Mouse (Mus musculus): Measurements from ENCODE around the gene Gnb1.

Gene Gnb1

DNA sequence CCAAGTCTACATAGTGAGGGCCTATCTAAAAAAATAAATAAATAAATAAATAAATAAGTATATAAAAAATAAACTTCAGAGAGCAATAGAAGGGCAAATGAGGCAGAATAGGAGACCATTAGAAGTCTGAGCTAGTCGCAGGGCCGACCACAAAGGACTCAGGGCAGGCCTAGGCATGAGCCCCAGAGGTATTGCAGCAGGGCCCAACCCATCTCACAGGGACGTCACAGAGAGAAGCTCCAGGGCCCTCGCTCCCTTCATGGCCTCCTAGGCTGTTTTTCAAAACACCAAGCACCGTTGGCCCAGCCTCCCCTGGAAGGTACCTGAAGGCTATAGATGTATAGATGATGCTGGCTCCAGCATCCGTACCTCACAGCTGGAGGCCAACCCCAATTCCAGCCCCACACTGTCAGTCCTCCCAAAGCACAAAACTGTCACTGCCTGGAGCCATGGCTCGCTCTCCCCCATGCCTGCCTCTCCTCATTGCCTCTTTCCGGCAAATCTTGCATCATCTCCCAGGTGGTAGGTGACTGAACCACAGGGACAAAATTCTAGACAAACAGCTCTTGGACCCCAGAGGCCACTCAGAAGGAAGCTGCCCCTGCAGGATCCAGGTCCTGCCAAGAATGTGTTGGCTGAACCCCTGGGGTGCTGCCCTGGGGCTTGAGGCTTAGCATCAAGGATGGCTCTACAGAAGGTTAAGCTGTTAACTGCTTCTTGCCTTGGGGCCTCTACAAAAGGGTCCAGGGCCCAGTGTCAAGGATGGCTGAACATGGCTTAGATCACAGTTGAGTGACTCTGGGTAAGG, 8.2 kb upstream of the Gnb1 start:
- intact Hi-C loops (cut with DNase I): loop anchor here (10.0 kb wide), 1 partner anchor 212 kb away; the partner anchor contains the start of gene Fndc10

DNA sequence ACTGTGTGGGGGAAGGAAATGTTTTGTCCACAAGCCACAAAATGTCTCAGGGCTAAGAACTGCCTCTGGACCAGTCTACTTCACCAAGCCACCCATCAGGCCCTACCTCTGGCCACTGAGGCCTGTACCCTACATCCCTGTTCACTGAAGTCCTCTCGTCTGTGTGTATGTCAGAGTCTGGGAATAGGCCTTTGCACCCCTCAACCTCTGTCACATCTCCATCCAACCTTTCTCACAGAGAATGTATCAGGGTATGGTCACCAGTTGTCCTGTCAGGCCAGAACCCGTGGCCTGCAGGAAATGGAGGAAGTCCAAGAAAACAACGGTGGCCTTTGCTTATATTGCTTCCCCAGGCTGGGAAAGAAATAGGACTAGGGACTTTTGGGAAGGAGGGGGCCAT, 5.6 kb upstream of the Gnb1 start:
- intact Hi-C loops (cut with DNase I): loop anchor here (10.0 kb wide), 1 partner anchor 209 kb away; the partner anchor contains the start of gene Fndc10

DNA sequence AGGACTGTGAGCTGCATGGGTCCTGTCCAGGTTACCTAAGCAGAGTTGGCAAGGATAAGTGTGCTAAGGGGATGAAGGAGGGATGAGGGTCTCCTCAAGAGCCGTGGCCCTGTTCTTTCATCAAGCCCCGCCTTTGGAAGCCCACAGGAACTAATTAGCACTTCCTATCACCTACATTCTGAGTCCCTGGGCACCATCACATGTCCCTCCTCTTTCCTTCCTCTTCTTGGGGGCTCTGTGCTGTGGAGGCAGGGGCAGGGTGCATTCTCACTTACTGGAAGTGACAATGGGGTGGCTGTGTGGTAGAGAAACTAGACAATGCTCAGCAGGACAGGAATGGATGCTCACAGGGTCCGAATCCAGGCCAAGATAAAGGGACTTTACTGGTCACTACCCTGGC, 3.4 kb upstream of the Gnb1 start:
- intact Hi-C loops (cut with DNase I): loop anchor here (10.0 kb wide), 1 partner anchor 207 kb away; the partner anchor contains the start of gene Fndc10

DNA sequence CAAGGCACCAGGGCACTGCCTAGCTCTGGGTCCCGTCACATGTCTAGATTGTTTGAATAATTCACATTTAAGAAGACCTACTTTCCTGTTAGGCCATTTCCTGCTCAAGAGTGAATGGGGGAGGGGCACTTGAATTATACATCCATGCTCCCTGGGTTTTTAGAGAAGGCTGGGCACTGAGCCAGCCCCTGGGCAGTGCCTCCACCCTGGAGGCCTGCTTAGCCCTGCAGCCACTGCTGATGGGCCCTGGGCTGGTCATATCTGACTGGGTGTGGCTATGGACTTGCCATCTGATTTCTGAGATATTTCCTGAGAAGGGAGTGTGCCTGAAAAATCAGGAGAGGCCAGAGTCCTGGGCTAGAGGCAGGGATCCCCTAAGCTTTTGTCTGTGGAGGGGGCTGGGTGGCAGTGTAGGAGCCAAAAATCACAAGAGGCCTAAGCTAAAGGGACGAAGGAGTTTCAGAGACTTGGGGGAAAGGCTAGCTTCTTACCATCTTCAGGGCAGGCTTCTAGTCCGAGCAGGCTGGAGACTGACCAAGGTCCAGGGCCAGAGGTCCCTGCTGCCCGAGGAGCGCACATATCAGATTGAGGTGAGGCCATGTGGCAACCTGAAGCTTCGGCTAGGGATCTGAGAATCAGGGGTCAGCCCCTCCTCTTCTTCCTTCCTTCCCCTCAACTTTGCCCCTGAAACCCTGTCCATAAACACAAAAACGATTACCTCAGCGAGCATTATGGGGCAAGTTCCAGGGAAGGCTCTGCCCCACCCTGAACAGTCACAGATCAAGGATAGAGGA, 2.7 kb upstream of the Gnb1 start:
- intact Hi-C loops (cut with DNase I): loop anchor here (10.0 kb wide), 1 partner anchor 206 kb away; the partner anchor contains the start of gene Fndc10

DNA sequence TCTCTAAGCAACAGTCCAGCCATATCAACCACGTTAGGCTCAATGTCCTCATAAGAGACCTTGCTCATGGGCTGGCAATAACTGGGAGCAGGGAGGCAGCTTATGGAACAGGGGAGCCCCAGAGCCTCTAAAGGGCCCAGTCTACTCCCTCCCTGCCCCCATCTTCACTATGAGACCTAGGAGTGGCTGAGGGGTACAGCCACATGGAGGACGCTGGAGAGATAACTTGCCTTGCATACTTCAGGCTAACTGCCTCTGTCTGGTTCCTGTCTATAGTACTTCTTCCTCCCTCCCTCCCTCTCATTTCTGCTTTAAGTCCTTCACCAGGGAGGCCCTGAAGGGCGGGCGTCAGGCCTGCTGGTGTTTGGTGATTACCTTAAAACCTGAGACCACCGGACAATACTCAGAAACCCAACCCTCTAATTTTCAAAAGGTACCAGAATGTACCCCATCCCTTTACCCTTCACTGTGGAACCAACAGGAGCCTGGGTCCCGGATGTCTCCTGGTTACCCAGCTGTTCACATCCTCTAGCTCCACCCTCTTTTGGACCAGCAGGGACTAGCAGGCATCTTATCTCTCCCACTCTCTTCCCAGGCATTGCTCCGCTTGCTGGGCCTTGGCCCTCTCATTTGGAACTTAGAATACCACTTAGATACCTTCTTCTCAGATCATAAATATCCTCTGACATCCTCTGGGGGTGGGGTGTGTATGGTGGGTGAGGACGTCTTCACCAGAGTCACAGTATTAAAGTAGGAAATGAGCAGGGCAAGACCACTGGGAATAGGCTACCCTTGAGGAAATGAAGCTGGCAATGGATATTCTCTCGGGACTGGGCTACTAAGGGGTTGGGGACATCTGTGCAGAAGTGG, 1.8 kb upstream of the Gnb1 start:
- intact Hi-C loops (cut with DNase I): loop anchor here (10.0 kb wide), 1 partner anchor 205 kb away; the partner anchor contains the start of gene Fndc10

DNA sequence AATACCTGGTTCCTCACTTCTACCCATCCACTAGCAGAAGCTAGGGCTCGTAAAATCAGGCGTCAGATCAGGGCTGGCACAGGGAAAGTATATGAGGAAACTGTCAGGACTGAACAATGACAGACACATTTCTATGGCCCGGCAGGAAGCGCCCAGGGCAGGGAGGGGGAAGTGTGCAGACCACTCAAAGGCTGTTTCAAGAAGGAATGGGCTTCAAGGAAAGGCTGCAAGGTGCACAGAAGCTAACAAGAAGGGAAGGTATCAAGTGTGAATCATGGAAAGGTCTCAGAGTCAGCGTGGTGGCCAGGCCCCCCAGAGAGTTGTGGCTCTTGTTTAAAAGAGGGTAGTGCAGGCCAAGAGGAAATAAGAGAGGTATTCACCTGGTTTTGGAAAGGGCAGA, 705 bp upstream of the Gnb1 start:
- intact Hi-C loops (cut with DNase I): no loop called here

DNA sequence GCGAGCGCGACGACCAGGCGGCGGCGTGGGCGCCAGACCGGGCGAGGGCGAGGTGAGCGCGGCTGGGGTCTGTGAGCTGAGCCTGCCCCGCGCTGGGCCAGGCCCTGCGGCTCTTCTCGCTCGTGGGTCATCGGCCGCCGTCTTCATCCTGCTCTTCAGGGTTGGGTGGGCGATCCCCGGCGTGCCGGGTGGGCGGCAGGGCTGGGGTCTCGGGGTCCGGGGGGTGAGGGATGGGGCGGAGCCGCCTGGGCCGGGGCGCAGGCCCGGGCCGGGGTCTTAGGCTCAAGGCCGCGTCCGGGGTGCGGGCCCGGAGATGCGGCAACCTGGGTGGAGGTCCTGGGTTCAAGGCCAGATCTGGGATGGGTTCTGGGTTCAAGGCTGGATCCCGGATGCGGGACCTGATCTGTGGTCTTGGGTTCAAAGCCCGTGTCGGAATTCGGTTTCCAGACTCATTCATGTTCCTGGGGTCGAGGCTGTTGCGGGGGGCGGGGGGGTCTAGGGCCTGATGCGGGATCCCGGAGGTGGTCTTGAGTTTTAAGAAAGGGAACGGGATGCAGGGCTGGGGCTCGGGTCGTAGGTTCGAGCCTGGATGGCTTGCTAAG, 469 bp downstream of the Gnb1 start:
- intact Hi-C loops (cut with DNase I): no loop called here

DNA sequence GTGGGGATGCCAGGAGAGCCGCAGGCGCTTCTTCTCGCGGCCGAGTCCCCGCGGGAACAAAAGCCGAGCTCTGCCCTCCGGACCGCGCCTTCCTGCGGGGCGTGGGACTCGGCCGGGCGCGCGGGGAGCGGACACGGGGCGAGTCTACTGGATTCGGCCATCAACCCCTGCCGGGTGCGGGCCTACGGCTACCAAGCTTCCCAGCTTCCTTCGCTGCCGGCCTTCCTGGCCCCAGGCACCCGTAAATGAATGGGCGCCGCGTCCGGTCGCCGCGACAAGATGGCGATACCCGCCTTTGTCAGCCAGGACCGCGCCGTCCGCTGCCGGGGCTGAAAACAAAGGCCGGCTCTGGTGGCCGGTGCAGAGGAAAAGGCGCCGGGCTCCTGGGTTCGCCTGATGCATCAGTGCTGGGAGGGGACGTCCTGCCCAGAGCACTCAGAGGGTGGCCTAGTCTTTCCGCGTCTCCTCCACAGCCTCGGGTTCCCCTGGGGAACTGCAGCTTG, 1.0 kb downstream of the Gnb1 start:
- intact Hi-C loops (cut with DNase I): no loop called here

DNA sequence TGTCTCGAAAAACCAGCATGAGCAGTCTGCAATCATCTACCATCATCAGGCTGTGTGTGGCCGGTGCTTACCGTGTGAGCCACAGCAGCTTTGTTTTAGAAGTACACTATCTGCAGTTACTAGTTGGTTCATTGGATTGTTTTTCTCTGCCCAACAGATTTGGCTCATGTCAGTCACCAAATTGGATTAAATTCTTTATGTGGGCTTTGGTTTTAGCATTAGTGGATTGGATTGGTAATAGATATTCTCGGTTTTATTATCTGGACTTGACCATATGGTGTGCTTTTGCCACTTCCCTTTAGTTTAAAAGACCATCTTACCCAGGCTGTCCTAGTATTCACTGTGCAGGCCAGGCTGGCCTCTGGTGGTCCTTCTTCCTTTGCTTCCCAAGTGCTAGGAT, 3.7 kb downstream of the Gnb1 start:
- intact Hi-C loops (cut with DNase I): loop anchor here (5.0 kb wide), 1 partner anchor 52 kb away; no protein-coding TSS in a partner anchor

DNA sequence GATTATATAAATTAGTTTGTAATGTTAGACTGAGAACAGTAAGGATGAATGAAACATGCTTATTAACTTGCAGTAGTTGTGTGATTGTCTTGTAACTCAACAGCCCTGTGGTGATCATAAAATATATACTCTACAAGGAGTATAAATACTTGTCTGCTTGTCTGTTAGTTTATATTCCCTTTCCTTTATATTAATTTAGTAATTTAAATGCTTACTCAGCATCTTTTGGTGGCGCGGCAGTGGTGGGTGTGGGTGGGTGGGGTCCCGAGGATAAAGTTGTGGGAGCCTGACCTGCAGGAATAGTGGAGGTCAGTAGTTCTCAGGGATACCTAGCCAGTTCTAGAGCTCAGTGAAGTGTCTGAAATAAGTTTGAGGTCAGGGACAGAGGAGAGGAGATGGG, 6.8 kb downstream of the Gnb1 start:
- intact Hi-C loops (cut with DNase I): loop anchor here (5.0 kb wide), 1 partner anchor 49 kb away; no protein-coding TSS in a partner anchor

DNA sequence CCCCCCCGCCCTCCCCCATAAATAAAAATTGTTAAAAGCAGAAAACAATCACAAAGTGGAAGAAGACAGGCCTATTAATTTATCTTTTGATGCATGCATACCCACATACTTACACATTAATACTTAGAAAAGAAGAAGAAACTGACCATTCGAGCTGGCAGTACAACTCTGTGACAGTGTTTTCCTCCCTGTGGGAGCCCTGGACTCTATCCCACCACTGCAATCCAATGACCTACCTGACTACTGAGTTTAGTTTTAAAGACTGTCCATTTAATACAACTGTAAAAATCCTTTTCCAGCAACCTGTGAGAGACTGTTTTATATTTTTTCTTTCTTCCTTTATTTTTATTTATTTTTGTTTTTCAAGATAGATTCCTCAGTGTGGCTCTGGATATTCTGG, 10.0 kb downstream of the Gnb1 start:
- intact Hi-C loops (cut with DNase I): no loop called here

DNA sequence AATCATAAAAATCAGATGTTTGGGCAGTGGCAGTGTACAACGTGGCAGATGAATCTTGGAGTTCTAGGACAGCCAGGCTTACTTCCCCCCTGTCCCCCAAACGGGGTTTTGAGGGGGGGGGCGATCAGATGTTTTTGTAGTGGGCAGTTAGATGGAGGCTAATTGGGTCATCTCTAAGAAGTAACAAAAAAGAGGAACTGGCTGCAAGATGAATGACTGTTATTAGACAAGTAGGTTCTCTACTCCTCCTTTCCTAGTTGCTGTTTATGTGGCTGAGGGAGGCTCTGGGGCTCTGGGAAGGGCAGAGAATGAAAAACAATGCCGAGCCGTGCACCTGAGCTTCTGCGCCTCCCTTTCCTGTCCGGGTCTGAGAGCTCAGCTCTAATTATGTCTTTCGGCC, 13.9 kb downstream of the Gnb1 start:
- intact Hi-C loops (cut with DNase I): no loop called here

DNA sequence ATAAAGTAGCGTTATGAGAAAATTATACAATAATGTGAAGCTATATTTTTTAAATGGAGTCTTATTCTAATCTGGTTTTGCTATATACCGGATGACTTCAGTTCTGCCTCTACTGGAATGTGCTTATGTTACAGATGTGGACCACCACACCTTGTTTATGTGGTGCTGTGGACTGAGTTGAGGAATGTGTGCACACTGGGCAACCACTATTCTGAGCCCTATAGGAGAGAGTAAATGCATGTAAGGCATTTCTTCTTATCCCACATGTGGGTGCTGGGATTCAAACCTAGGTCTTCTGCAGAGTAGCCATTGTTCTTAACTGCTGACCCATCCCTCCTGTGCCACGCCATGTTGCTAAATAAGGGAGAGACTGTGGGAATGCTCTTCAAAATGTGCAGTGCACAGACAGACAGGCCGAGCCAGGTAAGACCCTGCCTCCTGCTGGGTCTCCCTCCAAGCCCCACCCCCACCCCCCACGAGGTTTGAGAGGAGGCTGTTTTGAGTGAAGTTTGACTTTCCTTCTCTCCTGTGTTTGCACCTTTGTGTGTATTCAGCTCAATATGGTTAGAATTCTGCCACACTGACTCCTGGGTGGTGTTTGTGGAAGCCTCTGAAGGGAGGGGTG, 14.6 kb downstream of the Gnb1 start:
- intact Hi-C loops (cut with DNase I): no loop called here

DNA sequence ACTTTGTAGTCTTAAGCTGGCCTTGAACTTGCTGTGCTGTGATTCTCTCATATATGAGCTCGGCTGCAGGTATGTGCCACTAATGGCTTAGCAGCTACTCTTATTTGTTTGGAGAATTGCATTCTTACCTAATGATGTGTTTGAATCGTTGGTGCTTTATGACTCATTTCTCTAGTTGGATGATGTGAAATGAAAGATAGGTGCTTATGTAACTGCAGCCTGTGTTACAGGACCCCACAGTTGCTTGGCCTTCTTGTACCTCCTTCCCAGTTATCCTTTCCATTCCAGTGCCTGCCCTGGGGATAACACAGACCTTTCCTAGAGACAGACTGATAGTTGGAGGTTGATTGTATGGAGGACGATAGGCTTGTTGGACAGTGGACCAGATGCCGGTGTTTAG, 17.5 kb downstream of the Gnb1 start:
- intact Hi-C loops (cut with DNase I): no loop called here

DNA sequence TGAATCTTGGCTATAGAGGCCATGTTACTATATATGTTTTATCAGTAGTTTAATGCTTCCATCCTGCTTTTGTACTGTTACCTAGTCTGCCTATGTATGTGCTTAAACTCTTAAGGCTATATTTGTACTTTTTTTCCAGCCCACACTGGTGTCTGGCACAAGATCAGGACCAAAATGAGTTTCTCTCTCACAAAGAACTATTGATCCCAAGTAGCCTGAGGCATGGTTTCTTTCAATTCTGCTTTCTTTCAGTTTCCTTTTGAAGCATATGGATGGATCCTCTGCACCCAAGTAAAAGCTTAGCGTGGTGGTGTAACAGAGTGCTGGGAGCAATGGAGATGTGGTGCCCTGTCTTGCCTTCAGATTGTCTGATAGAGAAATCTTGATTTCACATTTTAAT, 19.8 kb downstream of the Gnb1 start:
- intact Hi-C loops (cut with DNase I): no loop called here

DNA sequence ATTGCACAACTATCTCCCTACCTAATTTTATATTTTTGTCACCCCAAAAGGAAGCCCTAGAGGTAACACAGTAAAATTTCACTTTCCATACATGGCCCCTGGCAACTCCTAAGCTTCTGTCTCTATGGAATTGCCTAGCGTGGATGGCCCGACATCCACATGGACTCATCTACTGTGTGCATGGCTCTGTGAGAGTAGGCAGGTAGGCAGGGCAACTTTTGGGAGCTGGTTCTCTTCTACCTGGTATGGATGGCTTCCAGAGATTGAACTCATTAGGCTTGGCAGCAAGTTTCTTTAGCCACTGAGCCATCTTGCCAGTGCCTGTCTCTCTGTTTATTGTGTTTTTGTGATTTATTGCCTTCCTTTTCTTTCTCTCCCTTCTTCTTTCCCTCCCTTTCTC, 23.6 kb downstream of the Gnb1 start:
- intact Hi-C loops (cut with DNase I): no loop called here

DNA sequence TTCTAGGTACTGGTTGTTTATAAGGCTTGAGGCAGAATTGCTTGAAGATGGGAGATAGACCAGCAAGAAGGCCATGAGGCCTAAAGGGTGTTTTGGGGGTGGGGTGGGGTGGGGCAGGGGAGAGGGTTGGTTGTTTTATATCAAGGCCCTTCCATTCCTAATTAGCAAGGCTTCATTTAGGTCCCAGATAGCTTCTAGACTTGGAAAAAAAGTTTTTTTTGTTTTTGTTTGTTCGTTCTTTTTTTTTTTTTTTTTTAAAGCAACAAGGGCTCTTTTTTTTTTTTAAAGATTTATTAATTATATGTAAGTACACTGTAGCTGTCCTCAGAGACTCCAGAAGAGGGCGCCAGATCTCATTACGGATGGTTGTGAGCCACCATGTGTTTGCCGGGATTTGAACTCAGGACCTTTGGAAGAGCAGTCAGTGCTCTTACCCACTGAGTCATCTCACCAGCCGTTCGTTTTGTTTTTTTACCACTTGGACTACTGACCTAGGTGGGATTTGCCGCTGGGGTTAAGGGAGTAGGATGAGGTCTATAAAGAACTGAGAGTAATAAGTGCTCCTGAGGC, 26.9 kb downstream of the Gnb1 start:
- intact Hi-C loops (cut with DNase I): no loop called here

DNA sequence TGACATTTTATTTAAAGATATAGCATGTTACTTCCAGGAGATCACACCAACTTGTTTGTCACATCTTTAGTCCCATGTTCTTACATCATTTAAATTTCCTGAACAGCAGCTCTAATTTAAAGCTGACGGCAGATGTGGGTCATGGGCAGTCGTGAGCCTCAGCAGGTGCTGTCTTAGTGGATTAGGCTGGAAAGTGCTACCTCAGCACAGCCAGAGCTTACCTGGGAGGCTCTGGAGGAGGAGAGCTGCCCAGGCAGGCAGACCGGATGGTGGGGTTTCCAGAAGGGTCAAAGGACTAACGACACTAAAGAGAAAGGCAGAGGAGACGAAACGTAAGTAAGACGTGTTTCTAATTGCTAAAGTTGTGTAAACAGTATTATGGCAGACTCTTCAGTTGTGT, 31.2 kb downstream of the Gnb1 start:
- intact Hi-C loops (cut with DNase I): no loop called here

DNA sequence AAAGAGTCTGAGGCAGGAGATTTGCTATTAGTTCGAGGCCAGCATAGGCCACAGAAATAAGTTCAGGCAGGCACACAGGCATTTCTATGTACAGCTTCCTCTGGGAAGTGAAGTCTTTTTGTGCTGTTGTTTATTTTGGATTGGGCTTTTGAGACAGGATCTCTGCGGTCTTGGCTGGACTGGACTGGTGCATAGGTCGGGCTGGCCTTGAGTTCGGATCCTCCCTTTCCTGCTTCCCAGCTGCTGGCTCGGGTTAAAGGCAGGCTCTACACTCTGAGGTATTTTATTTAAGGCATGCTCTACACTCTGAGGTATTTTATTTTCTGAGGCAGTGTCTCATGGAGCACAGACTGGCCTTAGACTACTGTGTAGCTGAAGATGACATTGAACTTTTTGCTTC, 34.6 kb downstream of the Gnb1 start:
- intact Hi-C loops (cut with DNase I): no loop called here

DNA sequence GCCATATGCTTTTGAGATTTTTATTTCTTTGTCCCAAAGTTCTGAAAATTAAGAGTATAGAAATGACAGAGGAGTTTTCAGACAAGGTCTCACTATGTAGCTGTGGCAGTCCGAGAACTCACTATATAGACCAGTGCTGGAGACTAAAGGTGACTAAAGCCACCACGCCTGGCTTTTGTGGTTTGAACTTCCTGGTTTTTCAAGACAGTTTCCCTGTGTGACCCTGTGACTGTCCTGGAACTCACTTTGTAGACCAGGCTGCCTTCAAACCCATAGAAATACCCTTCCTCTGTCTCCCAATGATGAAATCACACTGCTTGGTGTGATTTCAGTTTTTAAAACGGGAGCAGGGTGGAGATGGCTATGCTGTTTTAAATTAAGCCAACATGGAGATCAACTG, 38.1 kb downstream of the Gnb1 start:
- intact Hi-C loops (cut with DNase I): no loop called here

All from adrenal gland (tissue).